Mouse (Mus musculus) lung, postnatal 25 days (tissue): ENCODE data around the gene Ddx10.

Source experiments
- DNase-seq: peaks from one replicate; pipeline ENCODE4 v3.0.0; 2022; ENCODE audit warnings: low spot score

Gene Ddx10

DNA sequence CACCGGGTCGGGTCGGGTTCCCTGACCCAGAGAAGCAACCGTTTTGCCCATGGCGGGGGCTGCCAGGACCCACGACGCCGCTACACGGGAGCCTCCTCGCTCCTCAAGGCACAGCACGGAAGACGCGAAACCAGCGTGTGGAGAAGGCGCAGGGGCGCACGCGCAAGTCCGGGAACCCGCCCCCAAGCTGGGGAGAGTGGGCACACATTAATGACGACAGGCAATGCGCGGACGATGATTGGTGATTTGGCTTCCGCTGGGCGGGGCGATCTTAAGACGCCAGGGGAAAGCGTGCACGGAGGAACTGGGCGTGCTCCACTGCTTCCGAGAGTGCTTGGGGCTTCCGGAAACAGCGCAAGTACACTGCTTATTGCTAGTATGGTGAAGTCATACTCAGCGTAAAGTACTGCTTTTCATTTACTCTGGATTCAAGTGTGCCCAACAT lies at the start of gene Ddx10:
Gene Ddx10 (minus strand): TSS at position 101 of the 445 bp plus-strand sequence.
- DNase-seq = peak; percentile 98

DNA sequence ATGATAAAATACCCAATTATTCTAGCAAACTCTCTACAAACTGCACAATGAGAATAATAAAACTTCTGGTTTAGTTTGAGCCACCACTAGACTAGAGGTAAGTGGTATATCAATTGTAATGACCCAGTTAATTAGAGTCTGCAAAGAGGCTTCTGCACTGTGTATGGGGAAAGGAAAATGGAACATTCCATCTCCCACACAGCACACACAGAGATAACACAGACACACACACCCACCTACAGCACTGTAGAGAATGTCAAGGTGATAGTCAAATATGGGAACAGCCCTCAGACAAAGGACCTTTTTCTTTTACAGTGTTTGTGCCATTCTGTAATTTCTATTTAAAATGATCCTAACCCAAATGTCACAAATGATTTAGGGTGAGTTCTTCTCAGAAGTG lies 45.0 kb upstream of the Ddx10 start:
- no peak for DNase-seq

GRCm38 (mm10) chr9:53290006-53290405 lies 42.2 kb upstream of the Ddx10 start:
- no peak for DNase-seq

DNA sequence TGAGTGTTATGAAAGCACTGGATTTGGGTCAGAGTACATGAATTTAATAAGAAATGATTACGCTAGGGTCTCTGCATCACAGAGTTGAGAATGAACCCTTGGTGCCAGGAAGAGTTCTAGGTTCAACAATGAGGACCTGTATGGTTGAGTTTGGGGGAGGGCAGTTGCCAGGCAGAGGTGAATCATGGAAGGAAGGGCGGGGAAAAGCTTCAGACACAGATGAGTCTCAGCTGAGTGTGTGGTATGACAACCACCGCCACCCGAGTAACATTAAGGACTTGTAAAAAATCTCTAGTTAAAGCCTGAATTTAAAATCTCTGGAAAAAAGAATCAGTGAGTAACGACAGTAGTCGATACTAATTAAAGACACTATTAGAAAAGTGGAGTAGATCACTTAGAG lies 38.9 kb upstream of the Ddx10 start:
- no peak for DNase-seq

DNA sequence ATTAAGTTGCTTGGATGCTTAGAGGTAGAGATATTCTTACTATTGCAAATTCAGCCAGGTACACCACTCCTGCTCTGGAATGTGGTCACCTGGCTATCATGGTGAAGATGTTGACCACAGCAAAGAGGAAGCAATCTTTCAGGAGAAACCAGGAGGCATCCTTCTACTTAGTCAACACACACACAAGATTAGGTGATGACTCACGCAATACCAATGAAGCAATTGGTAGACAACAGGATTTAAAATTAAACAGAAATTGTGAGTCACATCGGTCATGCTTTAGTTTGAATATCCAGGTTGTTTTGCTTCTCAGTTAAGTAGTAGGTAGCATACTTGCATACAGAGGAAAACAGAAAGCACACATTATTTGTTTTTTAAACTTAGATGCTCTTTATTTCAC lies 31.1 kb upstream of the Ddx10 start:
- no peak for DNase-seq

- no peak for DNase-seq
Measured at GRCm38 (mm10) chr9:53276381-53276780, 28.5 kb upstream of the Ddx10 start.

DNA sequence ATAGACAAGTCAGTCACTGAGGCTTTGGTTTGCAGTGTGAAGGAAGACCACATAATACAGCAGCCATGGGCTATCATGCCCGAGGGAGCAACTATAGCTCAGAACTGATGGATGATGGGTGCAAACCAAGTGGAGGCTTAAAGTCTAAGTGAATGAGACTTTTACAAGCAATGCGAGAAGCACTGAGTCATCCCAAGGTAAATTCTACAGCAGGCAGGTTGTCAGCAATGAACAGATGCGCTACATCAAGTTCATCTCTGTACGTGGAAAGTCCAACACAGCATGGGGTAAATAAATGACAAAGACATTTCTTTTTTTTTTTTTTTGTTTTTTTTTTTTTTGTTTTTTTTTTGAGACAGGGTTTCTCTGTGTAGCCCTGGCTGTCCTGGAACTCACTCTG lies 24.9 kb upstream of the Ddx10 start:
- DNase-seq = no peak

DNA sequence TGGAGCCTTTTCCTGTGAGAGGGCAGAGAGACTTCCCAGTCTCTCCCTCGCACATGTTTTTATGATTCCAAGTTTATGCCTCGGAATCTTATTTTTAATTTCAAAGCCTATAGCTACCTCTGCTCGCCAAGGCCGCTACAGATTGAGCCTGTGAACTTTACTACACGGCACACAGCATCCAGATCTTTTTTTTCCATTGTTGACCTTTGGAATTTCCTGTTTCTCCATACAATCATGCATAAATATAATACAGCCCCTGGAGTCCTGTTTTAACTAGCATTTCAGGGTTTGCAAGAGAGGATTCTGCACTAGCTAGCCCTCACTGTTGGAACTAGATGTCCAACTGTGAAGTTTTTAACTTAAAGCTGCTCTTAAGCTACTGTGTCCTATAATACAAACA lies 24.4 kb upstream of the Ddx10 start:
- DNase-seq = no peak

GRCm38 (mm10) chr9:53271281-53272022 lies 23.6 kb upstream of the Ddx10 start:
- DNase-seq = no peak

GRCm38 (mm10) chr9:53269466-53269755 lies 21.6 kb upstream of the Ddx10 start:
- DNase-seq = no peak

DNA sequence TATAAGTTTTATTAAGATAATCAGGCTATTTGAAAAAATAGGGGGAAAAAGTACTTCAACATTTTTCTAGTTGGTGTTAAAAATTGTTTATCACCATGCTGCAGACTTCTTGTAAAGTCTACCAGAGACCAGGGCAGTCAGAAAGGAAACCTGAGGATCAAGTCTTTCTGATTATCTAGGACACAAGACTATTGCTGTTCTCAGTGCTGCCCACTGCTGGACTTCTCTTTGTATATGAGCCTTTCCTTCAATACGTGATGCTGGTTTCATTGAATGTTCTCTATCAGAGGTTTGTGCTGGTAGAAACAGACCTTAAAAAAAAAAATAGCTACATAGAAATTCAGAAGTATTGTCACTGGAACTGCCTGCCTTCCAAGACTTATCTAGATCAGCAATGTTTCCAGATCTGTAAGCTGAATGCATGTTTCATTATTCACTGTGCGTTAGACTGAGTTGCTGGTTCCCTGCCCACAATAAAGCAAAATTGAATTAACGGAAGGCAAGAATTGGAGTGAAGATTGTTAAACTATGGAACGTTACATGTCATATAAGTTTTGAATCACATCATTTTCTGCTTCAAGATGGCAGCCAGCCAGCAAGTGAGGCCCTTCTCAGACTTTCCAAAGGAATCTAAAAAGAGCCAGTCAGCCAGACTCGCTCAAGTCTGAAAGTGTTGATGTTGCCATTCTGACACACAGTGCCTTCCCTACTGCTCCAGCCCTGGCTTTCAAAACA lies 21.0 kb upstream of the Ddx10 start:
- peak; percentile 56 for DNase-seq

DNA sequence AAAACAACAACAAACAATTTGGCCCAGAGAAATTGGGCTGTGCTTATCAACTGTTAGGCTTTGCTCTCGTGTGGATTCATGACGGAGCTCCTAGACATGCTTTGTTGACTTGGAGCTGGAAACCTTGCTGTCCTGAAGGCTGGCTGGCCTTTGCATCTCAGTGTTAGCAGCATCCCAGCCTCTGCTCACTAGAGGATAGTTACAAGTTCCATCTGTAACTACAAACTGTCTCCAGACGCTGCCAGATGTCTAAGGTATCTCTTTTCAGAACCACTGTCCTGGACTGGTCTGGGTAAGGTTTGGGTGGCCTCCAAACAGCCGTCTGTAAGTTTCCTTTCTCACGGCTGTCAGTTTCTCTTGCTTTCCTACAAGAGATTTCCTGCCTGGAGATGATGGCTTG lies 20.2 kb upstream of the Ddx10 start:
- DNase-seq = peak; percentile 21

- DNase-seq = no peak
Measured at GRCm38 (mm10) chr9:53265589-53265988, 17.7 kb upstream of the Ddx10 start.

DNA sequence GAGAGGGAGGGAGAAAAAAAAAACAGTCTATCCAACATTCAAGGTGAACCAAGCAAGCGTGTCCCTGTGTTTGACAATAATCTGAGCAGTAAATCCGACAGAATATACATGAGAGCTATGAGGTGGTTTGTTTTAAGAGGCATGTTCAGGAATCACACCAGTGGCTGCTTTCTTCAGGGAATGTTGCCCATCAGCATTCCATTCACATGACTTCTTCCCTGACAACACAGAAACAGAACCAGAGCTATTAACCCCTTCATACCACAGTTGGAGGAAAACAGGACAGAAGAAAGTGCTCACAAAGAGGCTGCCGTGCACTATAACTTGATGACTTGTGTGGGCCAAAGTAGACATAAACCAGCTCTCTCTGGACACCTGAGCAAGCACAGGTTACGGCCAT lies 16.5 kb upstream of the Ddx10 start:
- DNase-seq = peak; percentile 57

DNA sequence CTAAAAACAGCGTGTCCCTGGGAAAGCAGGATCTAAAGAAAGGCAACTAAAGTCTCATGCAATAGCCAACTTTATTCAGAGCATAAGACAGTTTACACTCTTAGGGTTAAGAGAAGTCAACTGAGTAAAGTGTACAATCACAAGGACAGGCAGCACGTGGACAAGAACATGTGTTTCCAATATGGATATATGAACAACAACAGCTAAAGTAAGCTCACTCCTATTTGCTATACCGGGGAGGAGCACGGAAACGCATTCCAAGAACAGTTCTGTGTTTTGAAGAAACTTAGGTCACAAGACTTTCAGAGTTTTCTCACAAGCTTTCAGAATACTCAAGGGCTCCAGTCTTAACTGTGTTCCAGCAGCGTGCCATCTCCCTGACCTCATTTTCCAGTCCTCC lies 10.3 kb upstream of the Ddx10 start:
- no peak for DNase-seq

GRCm38 (mm10) chr9:53257772-53258171 lies 9.9 kb upstream of the Ddx10 start:
- DNase-seq = no peak

GRCm38 (mm10) chr9:53256690-53257305 lies 8.9 kb upstream of the Ddx10 start:
- no peak for DNase-seq

- peak; percentile 85 for DNase-seq
Measured at GRCm38 (mm10) chr9:53254368-53254767, 6.5 kb upstream of the Ddx10 start.

DNA sequence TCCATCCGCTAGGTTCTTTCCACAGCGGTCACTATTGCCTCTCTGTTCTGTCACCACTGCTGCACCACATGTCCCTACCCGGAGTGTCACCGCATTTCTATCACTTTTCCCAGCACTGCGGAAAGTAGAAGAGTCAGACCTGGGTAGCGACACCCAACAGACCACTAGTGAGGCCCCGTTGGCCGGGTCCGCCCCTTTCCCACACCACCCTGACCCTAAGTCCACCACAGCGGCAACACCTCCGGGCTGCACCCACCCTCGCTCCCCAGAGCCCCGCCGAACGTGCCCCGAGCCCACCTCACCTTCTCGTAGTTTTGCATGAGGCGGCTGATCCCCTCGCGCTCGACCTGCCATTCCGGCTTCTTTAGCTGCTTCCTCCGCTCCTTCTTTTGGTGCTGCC lies 337 bp downstream of the Ddx10 start:
- DNase-seq = no peak

GRCm38 (mm10) chr9:53218181-53218580 lies 29.7 kb downstream of the Ddx10 start:
- no peak for DNase-seq

- DNase-seq = no peak
Measured at GRCm38 (mm10) chr9:53208283-53208682, 39.6 kb downstream of the Ddx10 start.

GRCm38 (mm10) chr9:53174590-53174989 lies 73.3 kb downstream of the Ddx10 start:
- no peak for DNase-seq

DNA sequence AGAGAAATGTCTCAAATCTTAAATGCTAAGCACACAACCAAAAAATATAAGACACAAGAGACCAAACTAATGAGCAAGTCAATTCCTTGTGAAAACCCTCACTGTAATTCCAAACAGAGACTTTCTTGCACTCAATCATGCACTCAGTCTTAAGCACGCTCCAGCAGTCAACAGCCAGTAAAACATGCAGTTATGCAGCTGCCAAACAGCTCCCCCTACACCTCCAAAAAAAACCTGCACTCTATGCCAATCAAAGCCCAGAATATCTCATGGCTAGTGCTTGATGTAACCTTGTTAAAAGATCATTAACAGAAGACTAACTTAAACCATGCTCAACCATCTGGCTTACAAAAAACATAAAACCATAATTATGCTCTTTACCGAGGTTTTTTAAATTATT lies 74.6 kb downstream of the Ddx10 start:
- DNase-seq = peak; percentile 5
